Mouse (Mus musculus): ENCODE data around the gene Tmem52. TPM values are rescaled to one million over a fixed set of nuclear protein-coding genes. Genes with fewer than 3 reads are reported as not detected.

Tmem52 gene
- total RNA-seq (2012; rRNA removed) (not detected in 2 replicates), polyA plus RNA-seq (2012; ENCODE audit: insufficient read depth in 1 of 2, insufficient read length in 2 of 2, low read depth in 1 of 2, low replicate concordance in 2 of 2, missing spikeins in 1 of 2) (not detected)

- peak within 1 kb of the TSS; percentile 43 to 58; a peak in 3 of 4 replicates for H3K4me3 ChIP-seq (ENCODE audit: control insufficient read depth in 1 of 2, insufficient read depth in 1 of 2, low read depth in 2 of 2, low read length in 2 of 2)
- no peak within 1 kb of the TSS for H3K9ac ChIP-seq (ENCODE audit: control insufficient read depth, low read depth, low read length, poor library complexity, severe bottlenecking)
- no peak for TF ChIP-seq CHD2 (IDR thresholded peaks at IDR 0.05; ENCODE audit: low read length)
- no peak for TF ChIP-seq TCF12 (IDR thresholded peaks at IDR 0.05; ENCODE audit: low read depth, low read length)
- no peak for TF ChIP-seq USF1 (IDR thresholded peaks at IDR 0.05; ENCODE audit: low read depth, low read length)
- no peak for TF ChIP-seq GABPA (IDR thresholded peaks at IDR 0.05; ENCODE audit: low read depth, low read length)
- TF ChIP-seq POLR2A (IDR thresholded peaks at IDR 0.05; ENCODE audit: control insufficient read depth in 1 of 2, insufficient read depth in 1 of 2, low read depth in 1 of 2, low read length in 2 of 2, poor library complexity in 1 of 2), result no peak
- no peak for TF ChIP-seq RCOR1 (IDR thresholded peaks at IDR 0.05; ENCODE audit: low read depth, low read length)
- TF ChIP-seq MAFK (IDR thresholded peaks at IDR 0.05; ENCODE audit: borderline replicate concordance, low read depth, low read length), result no peak
- TF ChIP-seq ZC3H11A (IDR thresholded peaks at IDR 0.05; ENCODE audit: low read depth, low read length), result no peak
- no peak for TF ChIP-seq HCFC1 (IDR thresholded peaks at IDR 0.05; ENCODE audit: low read depth, low read length)
- no peak for TF ChIP-seq UBTF (IDR thresholded peaks at IDR 0.05; ENCODE audit: borderline replicate concordance, insufficient read depth, low read depth, low read length)
- no peak for TF ChIP-seq ZKSCAN1 (IDR thresholded peaks at IDR 0.05; ENCODE audit: low read depth, low read length)
- no peak for TF ChIP-seq SIN3A (IDR thresholded peaks at IDR 0.05; ENCODE audit: low read length)
- TF ChIP-seq KAT2A (conservative IDR thresholded peaks at IDR 0.05; ENCODE audit: low read depth, low read length), result no peak
- H3K79me2 ChIP-seq (ENCODE audit: control insufficient read depth, insufficient read depth, low read length, poor library complexity), result no peaks in the 10 kb centered on the region
- no peak within 1 kb of the TSS for H3K27ac ChIP-seq (ENCODE audit: control insufficient read depth, low read depth, low read length)
- 0 out of 4 replicates have a peak, but pooled peaks cover 0 to 3% of the 10 kb centered on the region in 2 experiments for H3K4me1 ChIP-seq (ENCODE audit: control insufficient read depth in 1 of 2, insufficient read depth in 2 of 2, low read length in 2 of 2)
- no peaks in the 10 kb centered on the region for H3K36me3 ChIP-seq (ENCODE audit: control insufficient read depth in 1 of 2, insufficient read depth in 2 of 2, low read length in 2 of 2)
- no peaks in the 10 kb centered on the region for H3K9me3 ChIP-seq (replicated peaks; ENCODE audit: insufficient read depth, low read length)
- peaks cover 0 to 1% of the 10 kb centered on the region in 2 experiments; a peak in 3 of 4 replicates for H3K27me3 ChIP-seq (ENCODE audit: control insufficient read depth in 1 of 2, insufficient read depth in 2 of 2, low read length in 2 of 2)
- peak; percentile 69 for DNase-seq (ENCODE audit: low read depth, low spot score)
Measured at GRCm38 (mm10) chr4:155468952-155469351, at the start of gene Tmem52. TSS of gene Tmem52 (plus strand) at chr4:155469114.

GRCm38 (mm10) chr4:155420137-155420536 lies 48.8 kb upstream of the Tmem52 start:
- no peak for DNase-seq (ENCODE audit: low read depth, low spot score)
- H3K4me3 ChIP-seq (ENCODE audit: control insufficient read depth in 1 of 2, insufficient read depth in 1 of 2, low read depth in 2 of 2, low read length in 2 of 2), result no peak overlapping the region
- TF ChIP-seq MAZ (IDR thresholded peaks at IDR 0.05; ENCODE audit: low read depth, low read length) (no peak), RCOR1 (IDR thresholded peaks at IDR 0.05; ENCODE audit: low read depth, low read length) (no peak), RAD21 (IDR thresholded peaks at IDR 0.05; ENCODE audit: low read depth, low read length) (no peak)

More at GRCm38 (mm10) chr4:155420137-155420536, 48.8 kb upstream of the Tmem52 start:
- H3K9me3 ChIP-seq (replicated peaks; ENCODE audit: insufficient read depth, low read length), result no peaks in the 10 kb centered on the region
- no peak overlapping the region for H3K27ac ChIP-seq (ENCODE audit: control insufficient read depth, low read depth, low read length)
- H3K79me2 ChIP-seq (ENCODE audit: control insufficient read depth, insufficient read depth, low read length, poor library complexity), result peaks cover 2% of the 10 kb centered on the region; the same call in 1 of the 2 replicates
- no peak overlapping the region for H3K9ac ChIP-seq (ENCODE audit: control insufficient read depth, low read depth, low read length, poor library complexity, severe bottlenecking)
- peaks cover 0 to 18% of the 10 kb centered on the region in 2 experiments; a peak in 2 of 4 replicates for H3K4me1 ChIP-seq (ENCODE audit: control insufficient read depth in 1 of 2, insufficient read depth in 2 of 2, low read length in 2 of 2)
- H3K36me3 ChIP-seq (ENCODE audit: control insufficient read depth in 1 of 2, insufficient read depth in 2 of 2, low read length in 2 of 2), result peaks cover 0 to 7% of the 10 kb centered on the region in 2 experiments; a peak in 1 of 4 replicates
- H3K27me3 ChIP-seq (ENCODE audit: control insufficient read depth in 1 of 2, insufficient read depth in 2 of 2, low read length in 2 of 2), result no peaks in the 10 kb centered on the region

All from MEL (cell line).